Mouse (Mus musculus): ENCODE measurements at regions not wholly inside any gene's neighbourhood (a gene's known extent, or its start where the extent isn't known, plus 50 kb on each side); places are given as distances from the start of the nearest gene placed in this dataset.

DNA sequence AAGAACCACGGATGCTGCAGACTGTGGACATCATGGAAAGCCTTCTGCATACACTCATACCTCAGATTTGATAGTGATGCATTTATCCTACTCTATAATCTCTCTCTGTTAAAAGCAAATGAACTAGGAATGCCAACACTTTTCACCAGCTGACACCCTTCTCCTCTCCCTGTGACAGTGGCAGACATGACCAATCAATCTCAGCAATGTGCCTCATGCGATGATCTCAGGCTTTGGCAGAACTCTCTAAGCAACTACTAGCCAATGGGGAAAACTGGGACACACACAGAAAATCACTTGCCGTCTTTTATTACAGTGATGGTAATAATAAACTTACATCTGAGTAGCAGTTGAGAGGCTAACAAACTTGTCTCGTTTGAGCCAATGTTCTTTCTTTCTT, 148.4 kb upstream of the Spred2 start:
- TF ChIP-seq CTCF (IDR thresholded peaks at IDR 0.05; ENCODE audit: borderline replicate concordance, insufficient read depth, low read depth, low read length) (no peak), POLR2A (IDR thresholded peaks at IDR 0.05; ENCODE audit: borderline replicate concordance, insufficient read depth, low read length) (no peak)

Measured in cerebellum, adult 2 months (tissue).